Comparison of ENCODE assay signal across 14 mouse cellular contexts in genomic region chr6:113451839-113452238, GRCm38 (mm10). TPM values are rescaled to one million over a fixed set of nuclear protein-coding genes. Genes with fewer than 3 reads are reported as not detected.
DNase-seq lines count a peak whose midpoint lies in the region; ATAC-seq and TF ChIP-seq lines count a peak whose summit lies in the region.
"Had no signal": no experiment of that assay in that cellular context is flagged by ENCODE, and none has a peak within 500 bp of the region (broad histone marks: within the 10 kb centered on the region; RNA-seq: fewer than 3 reads in every experiment).

No protein-coding gene starts in this region.

- peaks cover 22% of the 10 kb centered on the region for H3K36me3 ChIP-seq in kidney, embryonic 14.5 days (ENCODE audit: control insufficient read depth, insufficient read depth, low read length)
- peaks cover 11% of the 10 kb centered on the region; the same call in 1 of the 2 replicates for H3K36me3 ChIP-seq in midbrain, embryonic 11.5 days (ENCODE audit: control insufficient read depth, insufficient read depth, low read length)
- H3K36me3 ChIP-seq in midbrain, embryonic 14.5 days (ENCODE audit: control insufficient read depth, insufficient read depth, low read length), result peaks cover 22% of the 10 kb centered on the region
- H3K36me3 ChIP-seq in kidney, embryonic 15.5 days, result peaks cover 28% of the 10 kb centered on the region
- no peaks in the 10 kb centered on the region for H3K36me3 ChIP-seq in stomach, postnatal 0 days (ENCODE audit: control insufficient read depth, insufficient read depth, low read length)
- H3K36me3 ChIP-seq in liver, postnatal 0 days (replicated peaks; ENCODE audit: insufficient read depth, low read length), result peaks cover 15% of the 10 kb centered on the region

- peak; percentile 35 for DNase-seq in kidney, adult 11 months
- DNase-seq in midbrain, embryonic 11.5 days (ENCODE audit: low spot score, missing footprints), result peak; percentile 41
- no peak for DNase-seq in midbrain, embryonic 14.5 days
- DNase-seq in stomach, postnatal 0 days (ENCODE audit: low spot score), result no peak
- DNase-seq in liver, postnatal 0 days, result no peak
- DNase-seq: gastrocnemius, adult 2 months had no signal

- no peak for TF ChIP-seq EP300 in stomach, postnatal 0 days (optimal IDR thresholded peaks at IDR 0.05)
- TF ChIP-seq EP300 in liver, postnatal 0 days (IDR thresholded peaks at IDR 0.05; ENCODE audit: low read depth), result no peak

- H3K4me2 ChIP-seq in kidney, embryonic 14.5 days (replicated peaks; ENCODE audit: low read depth, low read length), result no peak overlapping the region
- H3K4me2 ChIP-seq in midbrain, embryonic 11.5 days, result no peak overlapping the region
- no peak overlapping the region for H3K4me2 ChIP-seq in midbrain, embryonic 14.5 days (ENCODE audit: low read length)
- no peak overlapping the region for H3K4me2 ChIP-seq in kidney, embryonic 15.5 days
- no peak overlapping the region for H3K4me2 ChIP-seq in stomach, postnatal 0 days (replicated peaks; ENCODE audit: low read depth)
- H3K4me2 ChIP-seq in liver, postnatal 0 days (ENCODE audit: low read depth, low read length), result no peak overlapping the region
- H3K4me2 ChIP-seq: embryonic facial prominence, embryonic 13.5 days; forebrain, embryonic 15.5 days; hindbrain, embryonic 15.5 days had no signal

- ATAC-seq in kidney, embryonic 14.5 days (ENCODE audit: low FRiP score, low TSS enrichment), result no peak
- no peak for ATAC-seq in midbrain, embryonic 11.5 days (ENCODE audit: low FRiP score)
- no peak for ATAC-seq in midbrain, embryonic 14.5 days (ENCODE audit: low FRiP score, low TSS enrichment)
- peak; percentile 40; the same call in 1 of the 2 replicates for ATAC-seq in kidney, embryonic 15.5 days (replicated peaks; ENCODE audit: low FRiP score)
- ATAC-seq in stomach, postnatal 0 days (ENCODE audit: low FRiP score, low TSS enrichment), result no peak; the same call in 1 of the 2 replicates
- no peak for ATAC-seq in liver, postnatal 0 days
- ATAC-seq: CD4-positive, CD25-positive, alpha-beta regulatory T cell, adult 4 months; forebrain, embryonic 15.5 days had no signal

- no peak overlapping the region for H3K9ac ChIP-seq in kidney, embryonic 14.5 days (ENCODE audit: low read depth, low read length)
- no peak overlapping the region for H3K9ac ChIP-seq in midbrain, embryonic 11.5 days (ENCODE audit: low read length)
- no peak overlapping the region for H3K9ac ChIP-seq in midbrain, embryonic 14.5 days (replicated peaks; ENCODE audit: low read length)
- no peak overlapping the region for H3K9ac ChIP-seq in kidney, embryonic 15.5 days
- no peak overlapping the region for H3K9ac ChIP-seq in stomach, postnatal 0 days (ENCODE audit: low read length)
- no peak overlapping the region for H3K9ac ChIP-seq in liver, postnatal 0 days (replicated peaks)
- H3K9ac ChIP-seq: embryonic facial prominence, embryonic 13.5 days; forebrain, embryonic 15.5 days; hindbrain, embryonic 15.5 days; liver, embryonic 14.5 days had no signal

- TF ChIP-seq CTCF in stomach, postnatal 0 days (IDR thresholded peaks at IDR 0.05; ENCODE audit: low read depth), result no peak
- no peak for TF ChIP-seq CTCF in liver, postnatal 0 days (IDR thresholded peaks at IDR 0.05; ENCODE audit: low read depth)

- no peak overlapping the region for H3K27ac ChIP-seq in kidney, embryonic 14.5 days (ENCODE audit: low read depth, low read length)
- H3K27ac ChIP-seq in midbrain, embryonic 11.5 days (ENCODE audit: low read depth, low read length), result no peak overlapping the region
- H3K27ac ChIP-seq in midbrain, embryonic 14.5 days (replicated peaks; ENCODE audit: low read depth, low read length), result no peak overlapping the region
- H3K27ac ChIP-seq in kidney, embryonic 15.5 days, result peak overlapping the region; percentile 54; the same call in 1 of the 2 replicates
- peak overlapping the region; percentile 35; the same call in 1 of the 2 replicates for H3K27ac ChIP-seq in stomach, postnatal 0 days (replicated peaks)
- no peak overlapping the region for H3K27ac ChIP-seq in liver, postnatal 0 days (ENCODE audit: low read depth)
- H3K27ac ChIP-seq: embryonic facial prominence, embryonic 13.5 days; forebrain, embryonic 15.5 days; gastrocnemius, adult 2 months; hindbrain, embryonic 15.5 days; liver, embryonic 14.5 days had no signal

- H3K4me1 ChIP-seq in kidney, embryonic 14.5 days (ENCODE audit: control insufficient read depth, insufficient read depth, low read length), result no peaks in the 10 kb centered on the region
- no peaks in the 10 kb centered on the region for H3K4me1 ChIP-seq in midbrain, embryonic 11.5 days (ENCODE audit: control insufficient read depth, insufficient read depth, low read length)
- no peaks in the 10 kb centered on the region for H3K4me1 ChIP-seq in midbrain, embryonic 14.5 days (ENCODE audit: control insufficient read depth, insufficient read depth, low read length)
- no peaks in the 10 kb centered on the region for H3K4me1 ChIP-seq in kidney, embryonic 15.5 days
- peaks cover 6% of the 10 kb centered on the region; the same call in 1 of the 2 replicates for H3K4me1 ChIP-seq in stomach, postnatal 0 days (replicated peaks; ENCODE audit: control insufficient read depth, insufficient read depth)
- no peaks in the 10 kb centered on the region for H3K4me1 ChIP-seq in liver, postnatal 0 days (ENCODE audit: insufficient read depth)
- H3K4me1 ChIP-seq: hindbrain, embryonic 15.5 days had no signal

- H3K4me3 ChIP-seq in kidney, embryonic 14.5 days (ENCODE audit: low read length), result no peak overlapping the region
- H3K4me3 ChIP-seq in midbrain, embryonic 11.5 days (ENCODE audit: low read depth, low read length), result no peak overlapping the region
- no peak overlapping the region for H3K4me3 ChIP-seq in midbrain, embryonic 14.5 days (replicated peaks; ENCODE audit: low read depth, low read length)
- no peak overlapping the region for H3K4me3 ChIP-seq in kidney, embryonic 15.5 days (replicated peaks)
- no peak overlapping the region for H3K4me3 ChIP-seq in stomach, postnatal 0 days (ENCODE audit: low read depth, low read length)
- no peak overlapping the region for H3K4me3 ChIP-seq in liver, postnatal 0 days (ENCODE audit: low read depth, low read length)
- H3K4me3 ChIP-seq: embryonic facial prominence, embryonic 13.5 days; forebrain, embryonic 15.5 days; gastrocnemius, adult 2 months; hindbrain, embryonic 15.5 days had no signal

- 80% methylated on average over 2 of the region's 2 CpGs for WGBS in kidney, embryonic 14.5 days
- 79% methylated on average over 2 of the region's 2 CpGs for WGBS in midbrain, embryonic 11.5 days
- WGBS in midbrain, embryonic 14.5 days, result 87% methylated on average over 2 of the region's 2 CpGs
- WGBS in kidney, embryonic 15.5 days, result 70% methylated on average over 2 of the region's 2 CpGs
- WGBS in stomach, postnatal 0 days, result 42% methylated on average over 2 of the region's 2 CpGs
- 86% methylated on average over 2 of the region's 2 CpGs for WGBS in liver, postnatal 0 days (ENCODE audit: insufficient replicate concordance)

- H3K27me3 ChIP-seq in kidney, embryonic 14.5 days (ENCODE audit: control insufficient read depth, insufficient read depth, low read length), result no peaks in the 10 kb centered on the region
- H3K27me3 ChIP-seq in midbrain, embryonic 11.5 days (ENCODE audit: control insufficient read depth, insufficient read depth, low read length), result no peaks in the 10 kb centered on the region
- H3K27me3 ChIP-seq in midbrain, embryonic 14.5 days (ENCODE audit: control insufficient read depth, insufficient read depth, low read length), result no peaks in the 10 kb centered on the region
- H3K27me3 ChIP-seq in kidney, embryonic 15.5 days, result no peaks in the 10 kb centered on the region
- H3K27me3 ChIP-seq in stomach, postnatal 0 days (ENCODE audit: control insufficient read depth, insufficient read depth, low read length), result no peaks in the 10 kb centered on the region
- no peaks in the 10 kb centered on the region for H3K27me3 ChIP-seq in liver, postnatal 0 days (ENCODE audit: insufficient read depth, low read length)
- H3K27me3 ChIP-seq: embryonic facial prominence, embryonic 13.5 days; forebrain, embryonic 15.5 days; hindbrain, embryonic 15.5 days had no signal

- no peaks in the 10 kb centered on the region for H3K9me3 ChIP-seq in kidney, embryonic 14.5 days (ENCODE audit: control insufficient read depth, low read length)
- no peaks in the 10 kb centered on the region for H3K9me3 ChIP-seq in midbrain, embryonic 11.5 days (ENCODE audit: control insufficient read depth, low read length)
- H3K9me3 ChIP-seq in midbrain, embryonic 14.5 days (ENCODE audit: control insufficient read depth, low read length), result no peaks in the 10 kb centered on the region
- no peaks in the 10 kb centered on the region for H3K9me3 ChIP-seq in kidney, embryonic 15.5 days (replicated peaks)
- no peaks in the 10 kb centered on the region for H3K9me3 ChIP-seq in stomach, postnatal 0 days (ENCODE audit: control insufficient read depth, low read length)
- H3K9me3 ChIP-seq in liver, postnatal 0 days (ENCODE audit: low read length), result no peaks in the 10 kb centered on the region
- H3K9me3 ChIP-seq: embryonic facial prominence, embryonic 13.5 days; forebrain, embryonic 15.5 days; hindbrain, embryonic 15.5 days had no signal

RNA-seq across cellular contexts. Expression of gene Il17re, which starts 6.4 kb away (rescaled TPM):
- polyA plus RNA-seq in kidney, embryonic 14.5 days (2014; fragmentation: Nextera tagmentation; extraction: Ambion mirVana), result 3.5 and 6.1 TPM in 2 replicates
- polyA plus RNA-seq in midbrain, embryonic 11.5 days (2014; fragmentation: Nextera tagmentation; extraction: Ambion mirVana), result 0.19 and 0.40 TPM in 2 replicates
- 0.09 TPM in 1 of 2 replicates, not detected in the other for polyA plus RNA-seq in midbrain, embryonic 14.5 days (2014; fragmentation: Nextera tagmentation; extraction: Ambion mirVana)
- 6.1 and 7.8 TPM in 2 replicates for polyA plus RNA-seq in kidney, embryonic 15.5 days (2015; fragmentation: Nextera tagmentation; extraction: Ambion mirVana)
- polyA plus RNA-seq in stomach, postnatal 0 days (2015; fragmentation: Nextera tagmentation; extraction: Ambion mirVana), result 25.5 and 30.6 TPM in 2 replicates
- polyA plus RNA-seq in liver, postnatal 0 days (2015; fragmentation: Nextera tagmentation; extraction: Ambion mirVana), result 0.26 and 0.49 TPM in 2 replicates
- polyA plus RNA-seq: forebrain, embryonic 15.5 days had no signal

RNA-seq across cellular contexts. Expression of gene Jagn1, which starts 9.5 kb away (rescaled TPM):
- 95.9 and 103 TPM in 2 replicates for polyA plus RNA-seq in kidney, embryonic 14.5 days (2014; fragmentation: Nextera tagmentation; extraction: Ambion mirVana)
- 73.1 and 75.0 TPM in 2 replicates for polyA plus RNA-seq in midbrain, embryonic 11.5 days (2014; fragmentation: Nextera tagmentation; extraction: Ambion mirVana)
- 86.1 and 96.9 TPM in 2 replicates for polyA plus RNA-seq in midbrain, embryonic 14.5 days (2014; fragmentation: Nextera tagmentation; extraction: Ambion mirVana)
- polyA plus RNA-seq in kidney, embryonic 15.5 days (2015; fragmentation: Nextera tagmentation; extraction: Ambion mirVana), result 104 and 111 TPM in 2 replicates
- 69.2 and 69.6 TPM in 2 replicates for polyA plus RNA-seq in stomach, postnatal 0 days (2015; fragmentation: Nextera tagmentation; extraction: Ambion mirVana)
- polyA plus RNA-seq in liver, postnatal 0 days (2015; fragmentation: Nextera tagmentation; extraction: Ambion mirVana), result 49.2 and 49.9 TPM in 2 replicates

RNA-seq across cellular contexts. Expression of gene Cidec, which starts 16.3 kb away (rescaled TPM):
- polyA plus RNA-seq in kidney, embryonic 14.5 days (2014; fragmentation: Nextera tagmentation; extraction: Ambion mirVana), result not detected in 2 replicates
- not detected in 2 replicates for polyA plus RNA-seq in midbrain, embryonic 11.5 days (2014; fragmentation: Nextera tagmentation; extraction: Ambion mirVana)
- polyA plus RNA-seq in midbrain, embryonic 14.5 days (2014; fragmentation: Nextera tagmentation; extraction: Ambion mirVana), result not detected in 2 replicates
- polyA plus RNA-seq in kidney, embryonic 15.5 days (2015; fragmentation: Nextera tagmentation; extraction: Ambion mirVana), result not detected in 2 replicates
- 31.0 and 31.2 TPM in 2 replicates for polyA plus RNA-seq in stomach, postnatal 0 days (2015; fragmentation: Nextera tagmentation; extraction: Ambion mirVana)
- 5.9 and 8.2 TPM in 2 replicates for polyA plus RNA-seq in liver, postnatal 0 days (2015; fragmentation: Nextera tagmentation; extraction: Ambion mirVana)
- polyA plus RNA-seq: CD4-positive, CD25-positive, alpha-beta regulatory T cell, adult 4 months; embryonic facial prominence, embryonic 13.5 days; forebrain, embryonic 15.5 days; hindbrain, embryonic 15.5 days; neural tube, embryonic 14.5 days had no signal

RNA-seq across cellular contexts. Expression of gene Il17rc, which starts 19.4 kb away (rescaled TPM):
- polyA plus RNA-seq in kidney, embryonic 14.5 days (2014; fragmentation: Nextera tagmentation; extraction: Ambion mirVana), result 9.3 and 9.5 TPM in 2 replicates
- polyA plus RNA-seq in midbrain, embryonic 11.5 days (2014; fragmentation: Nextera tagmentation; extraction: Ambion mirVana), result 2.7 and 3.1 TPM in 2 replicates
- 0.77 and 0.93 TPM in 2 replicates for polyA plus RNA-seq in midbrain, embryonic 14.5 days (2014; fragmentation: Nextera tagmentation; extraction: Ambion mirVana)
- polyA plus RNA-seq in kidney, embryonic 15.5 days (2015; fragmentation: Nextera tagmentation; extraction: Ambion mirVana), result 18.5 and 19.6 TPM in 2 replicates
- 70.1 and 73.6 TPM in 2 replicates for polyA plus RNA-seq in stomach, postnatal 0 days (2015; fragmentation: Nextera tagmentation; extraction: Ambion mirVana)
- 12.9 and 13.1 TPM in 2 replicates for polyA plus RNA-seq in liver, postnatal 0 days (2015; fragmentation: Nextera tagmentation; extraction: Ambion mirVana)
- polyA plus RNA-seq: CD4-positive, CD25-positive, alpha-beta regulatory T cell, adult 4 months had no signal

RNA-seq across cellular contexts. Expression of gene Creld1, which starts 31.3 kb away (rescaled TPM):
- 22.9 and 25.4 TPM in 2 replicates for polyA plus RNA-seq in kidney, embryonic 14.5 days (2014; fragmentation: Nextera tagmentation; extraction: Ambion mirVana)
- 29.2 and 29.9 TPM in 2 replicates for polyA plus RNA-seq in midbrain, embryonic 11.5 days (2014; fragmentation: Nextera tagmentation; extraction: Ambion mirVana)
- polyA plus RNA-seq in midbrain, embryonic 14.5 days (2014; fragmentation: Nextera tagmentation; extraction: Ambion mirVana), result 49.7 and 51.1 TPM in 2 replicates
- 35.7 and 37.2 TPM in 2 replicates for polyA plus RNA-seq in kidney, embryonic 15.5 days (2015; fragmentation: Nextera tagmentation; extraction: Ambion mirVana)
- polyA plus RNA-seq in stomach, postnatal 0 days (2015; fragmentation: Nextera tagmentation; extraction: Ambion mirVana), result 11.1 and 12.1 TPM in 2 replicates
- polyA plus RNA-seq in liver, postnatal 0 days (2015; fragmentation: Nextera tagmentation; extraction: Ambion mirVana), result 13.8 and 14.0 TPM in 2 replicates

Comparison
In these comparisons a context has a peak if more than half of its experiments do, and no peak if none do; other contexts are left out.
1. DNase-seq: peak in kidney, adult 11 months (single experiment) and midbrain, embryonic 11.5 days (single experiment); none in midbrain, embryonic 14.5 days (single experiment), stomach, postnatal 0 days (single experiment) and liver, postnatal 0 days (single experiment).
2. H3K27ac ChIP-seq: peak in kidney, embryonic 15.5 days (single experiment) and stomach, postnatal 0 days (single experiment); none in kidney, embryonic 14.5 days (single experiment), midbrain, embryonic 11.5 days (single experiment), midbrain, embryonic 14.5 days (single experiment) and liver, postnatal 0 days (single experiment).